Mouse (Mus musculus): ENCODE data around the gene Cox20. TPM values are rescaled to one million over a fixed set of nuclear protein-coding genes. Genes with fewer than 3 reads are reported as not detected.
"Not testable (repeated sequence)": the region's sequence is repeated elsewhere in the genome, so short reads cannot be mapped to it uniquely, and the experiment has no call there.

Cox20 gene
- polyA plus RNA-seq, 1 experiment from 2014 or later = 129 TPM

- no peaks in the 10 kb centered on the region for H3K9me3 ChIP-seq (ENCODE audit: control insufficient read depth, low read length)
- WGBS = 86% methylated on average over 3 of the region's 3 CpGs
- no peak overlapping the region for H3K9ac ChIP-seq (replicated peaks; ENCODE audit: low read depth, low read length)
- no peak overlapping the region for H3K4me3 ChIP-seq (replicated peaks; ENCODE audit: low read length)
- ATAC-seq = no peak
- no peak overlapping the region for H3K4me2 ChIP-seq (ENCODE audit: low read length)
- H3K4me1 ChIP-seq (replicated peaks; ENCODE audit: control insufficient read depth, insufficient read depth, low read length) = no peaks in the 10 kb centered on the region
- H3K36me3 ChIP-seq (ENCODE audit: control insufficient read depth, insufficient read depth) = no peaks in the 10 kb centered on the region
- H3K27ac ChIP-seq (ENCODE audit: low read length) = no peak overlapping the region
- no peaks in the 10 kb centered on the region for H3K27me3 ChIP-seq (replicated peaks; ENCODE audit: control insufficient read depth, insufficient read depth, low read length)
Observed at GRCm38 (mm10) chr1:178291716-178292115, 27.2 kb upstream of the Cox20 start.

GRCm38 (mm10) chr1:178294051-178294450 lies 24.9 kb upstream of the Cox20 start:
- Histone ChIP-seq H3K4me2 (ENCODE audit: low read length) (no peak overlapping the region), H3K4me1 (replicated peaks; ENCODE audit: control insufficient read depth, insufficient read depth, low read length) (no peaks in the 10 kb centered on the region), H3K36me3 (ENCODE audit: control insufficient read depth, insufficient read depth) (no peaks in the 10 kb centered on the region), H3K27me3 (replicated peaks; ENCODE audit: control insufficient read depth, insufficient read depth, low read length) (no peaks in the 10 kb centered on the region), H3K4me3 (replicated peaks; ENCODE audit: low read length) (no peak overlapping the region), H3K9ac (replicated peaks; ENCODE audit: low read depth, low read length) (no peak overlapping the region), H3K27ac (ENCODE audit: low read length) (no peak overlapping the region), H3K9me3 (ENCODE audit: control insufficient read depth, low read length) (no peaks in the 10 kb centered on the region)
- ATAC-seq = no peak
- WGBS = 100% methylated on average over 1 of the region's 1 CpGs

- H3K27me3 ChIP-seq (replicated peaks; ENCODE audit: control insufficient read depth, insufficient read depth, low read length); H3K9ac ChIP-seq (replicated peaks; ENCODE audit: low read depth, low read length); H3K9me3 ChIP-seq (ENCODE audit: control insufficient read depth, low read length); H3K4me2 ChIP-seq (ENCODE audit: low read length); H3K4me3 ChIP-seq (replicated peaks; ENCODE audit: low read length); H3K4me1 ChIP-seq (replicated peaks; ENCODE audit: control insufficient read depth, insufficient read depth, low read length); H3K36me3 ChIP-seq (ENCODE audit: control insufficient read depth, insufficient read depth); ATAC-seq; H3K27ac ChIP-seq (ENCODE audit: low read length): not testable (repeated sequence)
- WGBS = 90% methylated on average over 2 of the region's 2 CpGs
Observed at GRCm38 (mm10) chr1:178301261-178301660, 17.7 kb upstream of the Cox20 start.

- Histone ChIP-seq H3K9me3 (ENCODE audit: control insufficient read depth, low read length) (peaks cover 4% of the 10 kb centered on the region; the same call in 1 of the 2 replicates), H3K4me2 (ENCODE audit: low read length) (no peak overlapping the region), H3K4me1 (replicated peaks; ENCODE audit: control insufficient read depth, insufficient read depth, low read length) (no peaks in the 10 kb centered on the region), H3K27me3 (replicated peaks; ENCODE audit: control insufficient read depth, insufficient read depth, low read length) (no peaks in the 10 kb centered on the region), H3K36me3 (ENCODE audit: control insufficient read depth, insufficient read depth) (no peaks in the 10 kb centered on the region), H3K27ac (ENCODE audit: low read length) (no peak overlapping the region), H3K9ac (replicated peaks; ENCODE audit: low read depth, low read length) (no peak overlapping the region), H3K4me3 (replicated peaks; ENCODE audit: low read length) (no peak overlapping the region)
- 21% methylated on average over 3 of the region's 3 CpGs for WGBS
- ATAC-seq = peak; percentile 58; the same call in 1 of the 2 replicates
Observed at GRCm38 (mm10) chr1:178303425-178303824, 15.5 kb upstream of the Cox20 start.

GRCm38 (mm10) chr1:178309487-178309886 lies 9.4 kb upstream of the Cox20 start:
- no peak for ATAC-seq
- no peak overlapping the region for H3K4me3 ChIP-seq (replicated peaks; ENCODE audit: low read length)
- 72% methylated on average over 2 of the region's 2 CpGs for WGBS

GRCm38 (mm10) chr1:178310128-178310527 lies 8.8 kb upstream of the Cox20 start:
- no peak for ATAC-seq
- H3K4me3 ChIP-seq (replicated peaks; ENCODE audit: low read length) = no peak overlapping the region
- H3K27me3 ChIP-seq (replicated peaks; ENCODE audit: control insufficient read depth, insufficient read depth, low read length) = no peaks in the 10 kb centered on the region
- no peaks in the 10 kb centered on the region for H3K36me3 ChIP-seq (ENCODE audit: control insufficient read depth, insufficient read depth)
- no peaks in the 10 kb centered on the region for H3K9me3 ChIP-seq (ENCODE audit: control insufficient read depth, low read length)
- H3K27ac ChIP-seq (ENCODE audit: low read length) = no peak overlapping the region
- WGBS = 76% methylated on average over 1 of the region's 1 CpGs
- H3K9ac ChIP-seq (replicated peaks; ENCODE audit: low read depth, low read length) = no peak overlapping the region
- no peaks in the 10 kb centered on the region for H3K4me1 ChIP-seq (replicated peaks; ENCODE audit: control insufficient read depth, insufficient read depth, low read length)
- H3K4me2 ChIP-seq (ENCODE audit: low read length) = no peak overlapping the region

More at GRCm38 (mm10) chr1:178309487-178309886, 9.4 kb upstream of the Cox20 start:
- Histone ChIP-seq H3K27ac (ENCODE audit: low read length) (no peak overlapping the region), H3K36me3 (ENCODE audit: control insufficient read depth, insufficient read depth) (no peaks in the 10 kb centered on the region), H3K9me3 (ENCODE audit: control insufficient read depth, low read length) (no peaks in the 10 kb centered on the region), H3K27me3 (replicated peaks; ENCODE audit: control insufficient read depth, insufficient read depth, low read length) (no peaks in the 10 kb centered on the region), H3K4me2 (ENCODE audit: low read length) (no peak overlapping the region), H3K4me1 (replicated peaks; ENCODE audit: control insufficient read depth, insufficient read depth, low read length) (no peaks in the 10 kb centered on the region), H3K9ac (replicated peaks; ENCODE audit: low read depth, low read length) (no peak overlapping the region)

GRCm38 (mm10) chr1:178313039-178313597 lies 5.8 kb upstream of the Cox20 start:
- Histone ChIP-seq H3K36me3 (ENCODE audit: control insufficient read depth, insufficient read depth) (no peaks in the 10 kb centered on the region), H3K4me2 (ENCODE audit: low read length) (no peak overlapping the region), H3K9ac (replicated peaks; ENCODE audit: low read depth, low read length) (no peak overlapping the region), H3K27me3 (replicated peaks; ENCODE audit: control insufficient read depth, insufficient read depth, low read length) (no peaks in the 10 kb centered on the region), H3K9me3 (ENCODE audit: control insufficient read depth, low read length) (no peaks in the 10 kb centered on the region), H3K4me3 (replicated peaks; ENCODE audit: low read length) (no peak overlapping the region), H3K4me1 (replicated peaks; ENCODE audit: control insufficient read depth, insufficient read depth, low read length) (peaks cover 5% of the 10 kb centered on the region; the same call in 1 of the 2 replicates), H3K27ac (ENCODE audit: low read length) (no peak overlapping the region)
- WGBS = 97% methylated on average over 1 of the region's 1 CpGs
- no peak for ATAC-seq

GRCm38 (mm10) chr1:178314236-178314635 lies 4.7 kb upstream of the Cox20 start:
- no peak overlapping the region for H3K9ac ChIP-seq (replicated peaks; ENCODE audit: low read depth, low read length)
- H3K9me3 ChIP-seq (ENCODE audit: control insufficient read depth, low read length) = no peaks in the 10 kb centered on the region
- H3K27me3 ChIP-seq (replicated peaks; ENCODE audit: control insufficient read depth, insufficient read depth, low read length) = no peaks in the 10 kb centered on the region
- no peak overlapping the region for H3K27ac ChIP-seq (ENCODE audit: low read length)
- no peak overlapping the region for H3K4me2 ChIP-seq (ENCODE audit: low read length)
- H3K4me1 ChIP-seq (replicated peaks; ENCODE audit: control insufficient read depth, insufficient read depth, low read length) = peaks cover 5% of the 10 kb centered on the region; the same call in 1 of the 2 replicates
- WGBS = 96% methylated on average over 2 of the region's 2 CpGs
- no peak overlapping the region for H3K4me3 ChIP-seq (replicated peaks; ENCODE audit: low read length)
- H3K36me3 ChIP-seq (ENCODE audit: control insufficient read depth, insufficient read depth) = no peaks in the 10 kb centered on the region
- ATAC-seq = no peak

- peak overlapping the region; percentile 75 for H3K4me2 ChIP-seq (ENCODE audit: low read length)
- H3K9me3 ChIP-seq (ENCODE audit: control insufficient read depth, low read length) = no peaks in the 10 kb centered on the region
- no peaks in the 10 kb centered on the region for H3K27me3 ChIP-seq (replicated peaks; ENCODE audit: control insufficient read depth, insufficient read depth, low read length)
- WGBS = 29% methylated on average over 10 of the region's 10 CpGs
- peaks cover 4% of the 10 kb centered on the region for H3K36me3 ChIP-seq (ENCODE audit: control insufficient read depth, insufficient read depth)
- peak overlapping the region; percentile 99 for H3K27ac ChIP-seq (ENCODE audit: low read length)
- peaks cover 17% of the 10 kb centered on the region for H3K4me1 ChIP-seq (replicated peaks; ENCODE audit: control insufficient read depth, insufficient read depth, low read length)
- peak overlapping the region; percentile 82 for H3K4me3 ChIP-seq (replicated peaks; ENCODE audit: low read length)
- no peak for ATAC-seq
- peak overlapping the region; percentile 96 for H3K9ac ChIP-seq (replicated peaks; ENCODE audit: low read depth, low read length)
Observed at GRCm38 (mm10) chr1:178317275-178318001, 1.5 kb upstream of the Cox20 start.
